Mouse (Mus musculus): Measurements from ENCODE around the gene Creg1. TPM values are rescaled to one million over a fixed set of nuclear protein-coding genes. Genes with fewer than 3 reads are reported as not detected.

Creg1 gene
- total and polyA plus RNA-seq, 2 experiments from 2014 or later: 22.7 to 42.3 TPM

DNA sequence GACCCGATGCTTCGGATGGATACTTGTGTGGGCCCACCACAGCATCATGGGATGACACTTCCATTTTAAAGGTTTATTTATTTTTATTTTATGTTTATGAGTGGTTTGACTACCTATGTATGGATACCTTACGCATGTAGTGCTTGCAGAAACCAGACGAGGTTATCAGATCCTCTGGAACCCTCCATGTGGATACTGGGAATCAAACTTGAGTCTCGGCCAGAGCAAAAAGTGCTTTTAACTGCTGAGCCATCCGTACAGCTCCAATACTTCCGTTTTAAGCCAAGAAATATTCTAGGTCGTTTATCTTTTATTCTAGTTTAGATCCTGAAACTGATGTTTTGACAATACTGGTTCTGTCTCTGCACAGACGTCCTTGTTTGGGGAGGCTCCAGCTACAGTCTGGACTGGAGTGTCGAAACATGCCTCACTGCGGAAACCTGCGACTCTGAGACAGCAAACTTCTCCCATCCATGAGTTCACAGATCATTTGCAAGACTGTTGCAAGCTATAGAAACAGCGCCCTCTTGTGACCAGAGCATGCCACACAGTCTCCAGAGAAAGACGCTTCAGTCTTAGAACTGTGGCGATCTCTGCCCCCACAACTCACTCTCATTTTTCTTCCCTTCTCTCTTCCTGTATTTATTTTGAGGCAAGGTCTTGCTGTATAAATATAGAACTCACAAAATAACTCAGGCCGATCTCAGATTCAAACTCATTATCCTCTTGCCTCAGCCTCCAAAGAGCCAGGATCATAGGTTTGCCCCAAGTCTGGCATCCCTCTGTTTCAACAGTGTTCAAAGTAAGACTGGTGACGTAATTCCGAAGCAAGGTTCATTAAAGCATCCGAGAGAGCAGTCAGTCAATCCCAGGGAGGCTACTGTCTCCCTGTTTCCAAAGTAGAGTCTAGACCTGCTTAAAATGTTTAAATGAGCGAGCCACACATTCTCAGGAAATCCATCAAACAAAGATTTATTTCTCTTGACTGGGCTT lies 27.4 kb upstream of the Creg1 start:
- Histone ChIP-seq H3K4me2 (ENCODE audit: low read depth) (peak overlapping the region; percentile 18; the same call in 1 of the 2 replicates), H3K4me1 (ENCODE audit: insufficient read depth) (no peaks in the 10 kb centered on the region), H3K36me3 (ENCODE audit: insufficient read depth) (no peaks in the 10 kb centered on the region), H3K4me3 (ENCODE audit: low read depth, low read length) (no peak overlapping the region), H3K27ac (ENCODE audit: low read depth, low read length) (no peak overlapping the region), H3K9ac (no peak overlapping the region), H3K27me3 (ENCODE audit: insufficient read depth, low read length) (no peaks in the 10 kb centered on the region), H3K9me3 (ENCODE audit: low read length) (no peaks in the 10 kb centered on the region)
- WGBS: 30% methylated on average over 20 of the region's 20 CpGs
- ATAC-seq: peak; percentile 93
- DNase-seq: peak; percentile 92
- TF ChIP-seq CTCF (IDR thresholded peaks at IDR 0.05; ENCODE audit: low read depth): peak; percentile 97

DNA sequence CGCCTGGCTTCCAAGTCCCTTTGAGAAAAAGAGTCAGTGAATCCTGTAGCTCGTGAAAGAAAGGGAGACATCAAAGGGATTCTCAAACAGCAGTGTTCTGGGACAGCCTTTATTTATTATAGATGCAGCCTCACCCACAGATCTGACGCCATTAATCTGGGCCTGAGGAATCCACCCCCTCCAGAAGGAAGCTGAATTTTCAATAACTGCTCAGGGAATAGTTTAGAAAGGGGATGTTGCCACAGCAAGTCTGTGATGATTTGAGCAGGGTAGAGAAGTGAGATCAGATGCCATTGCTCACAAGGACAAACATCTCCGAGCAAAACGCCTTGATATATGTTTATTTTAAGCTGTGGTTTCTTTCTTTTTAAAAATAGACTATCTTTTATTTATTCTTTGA lies 26.1 kb upstream of the Creg1 start:
- 45% methylated on average over 5 of the region's 5 CpGs for WGBS
- TF ChIP-seq CTCF (IDR thresholded peaks at IDR 0.05; ENCODE audit: low read depth): no peak
- Histone ChIP-seq H3K27ac (ENCODE audit: low read depth, low read length) (no peak overlapping the region), H3K4me3 (ENCODE audit: low read depth, low read length) (no peak overlapping the region), H3K36me3 (ENCODE audit: insufficient read depth) (no peaks in the 10 kb centered on the region), H3K9me3 (ENCODE audit: low read length) (no peaks in the 10 kb centered on the region), H3K9ac (no peak overlapping the region), H3K4me1 (ENCODE audit: insufficient read depth) (no peaks in the 10 kb centered on the region), H3K27me3 (ENCODE audit: insufficient read depth, low read length) (no peaks in the 10 kb centered on the region), H3K4me2 (ENCODE audit: low read depth) (no peak overlapping the region)
- ATAC-seq (no peak), DNase-seq (no peak)

- H3K4me1 ChIP-seq (ENCODE audit: insufficient read depth): no peaks in the 10 kb centered on the region
- TF ChIP-seq CTCF (IDR thresholded peaks at IDR 0.05; ENCODE audit: low read depth): no peak
- no peaks in the 10 kb centered on the region for H3K9me3 ChIP-seq (ENCODE audit: low read length)
- H3K4me2 ChIP-seq (ENCODE audit: low read depth): no peak overlapping the region
- no peak overlapping the region for H3K27ac ChIP-seq (ENCODE audit: low read depth, low read length)
- no peak for DNase-seq
- H3K36me3 ChIP-seq (ENCODE audit: insufficient read depth): no peaks in the 10 kb centered on the region
- H3K4me3 ChIP-seq (ENCODE audit: low read depth, low read length): no peak overlapping the region
- 39% methylated on average over 3 of the region's 3 CpGs for WGBS
- H3K9ac ChIP-seq: no peak overlapping the region
- H3K27me3 ChIP-seq (ENCODE audit: insufficient read depth, low read length): no peaks in the 10 kb centered on the region
- no peak for ATAC-seq
Measured at GRCm38 (mm10) chr1:165737867-165738266, 25.7 kb upstream of the Creg1 start.

DNA sequence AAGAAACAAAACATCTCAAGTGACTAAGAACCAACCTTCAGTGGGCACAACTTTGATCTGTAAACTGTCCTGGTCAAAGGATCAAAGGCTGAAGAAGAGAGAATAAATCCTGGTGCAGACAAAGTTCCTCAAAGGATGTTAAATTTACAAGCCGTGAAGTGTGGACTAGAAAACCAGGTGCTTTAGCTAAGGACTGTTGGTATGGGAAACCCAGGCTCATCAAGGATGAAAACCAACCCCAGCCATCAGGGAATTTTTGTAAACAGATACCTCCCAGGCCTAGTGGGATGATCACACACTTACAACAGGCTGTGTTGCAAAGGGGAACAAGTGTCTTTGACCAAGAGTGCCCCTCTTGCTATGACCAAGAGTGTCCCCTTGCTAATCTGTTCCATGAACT lies 24.6 kb upstream of the Creg1 start:
- no peak for DNase-seq
- no peak for ATAC-seq
- Histone ChIP-seq H3K9ac (no peak overlapping the region), H3K36me3 (ENCODE audit: insufficient read depth) (no peaks in the 10 kb centered on the region), H3K9me3 (ENCODE audit: low read length) (no peaks in the 10 kb centered on the region), H3K4me3 (ENCODE audit: low read depth, low read length) (no peak overlapping the region), H3K4me1 (ENCODE audit: insufficient read depth) (no peaks in the 10 kb centered on the region), H3K27ac (ENCODE audit: low read depth, low read length) (no peak overlapping the region), H3K4me2 (ENCODE audit: low read depth) (no peak overlapping the region), H3K27me3 (ENCODE audit: insufficient read depth, low read length) (no peaks in the 10 kb centered on the region)
- WGBS: 83% methylated on average over 1 of the region's 1 CpGs
- TF ChIP-seq CTCF (IDR thresholded peaks at IDR 0.05; ENCODE audit: low read depth): no peak

DNA sequence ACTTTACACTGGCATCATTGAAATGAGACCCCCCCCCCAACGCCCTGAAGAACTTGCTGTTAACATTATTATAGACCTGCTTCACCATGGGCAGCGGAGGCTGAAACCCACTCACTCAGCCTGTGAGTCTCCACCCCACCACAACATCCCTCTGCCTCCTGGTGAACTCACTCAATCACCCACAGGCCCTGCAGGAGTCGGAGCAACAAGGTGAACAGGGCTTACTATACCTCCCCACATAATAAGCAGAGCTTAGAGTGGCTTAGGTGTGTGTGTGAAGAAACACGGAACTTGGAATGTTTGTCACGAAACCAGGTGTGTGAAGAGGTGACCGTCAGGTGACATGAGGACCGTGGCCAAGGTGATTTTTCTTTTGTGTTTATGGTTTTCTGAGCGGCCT lies 21.6 kb upstream of the Creg1 start:
- Histone ChIP-seq H3K36me3 (ENCODE audit: insufficient read depth) (no peaks in the 10 kb centered on the region), H3K9me3 (ENCODE audit: low read length) (no peaks in the 10 kb centered on the region), H3K27ac (ENCODE audit: low read depth, low read length) (no peak overlapping the region), H3K4me1 (ENCODE audit: insufficient read depth) (no peaks in the 10 kb centered on the region), H3K4me2 (ENCODE audit: low read depth) (no peak overlapping the region), H3K27me3 (ENCODE audit: insufficient read depth, low read length) (no peaks in the 10 kb centered on the region), H3K4me3 (ENCODE audit: low read depth, low read length) (no peak overlapping the region), H3K9ac (no peak overlapping the region)
- 88% methylated on average over 8 of the region's 8 CpGs for WGBS
- ATAC-seq (no peak), DNase-seq (no peak)
- TF ChIP-seq CTCF (IDR thresholded peaks at IDR 0.05; ENCODE audit: low read depth): no peak

- ATAC-seq (no peak), DNase-seq (no peak)
- 59% methylated on average over 11 of the region's 11 CpGs for WGBS
- Histone ChIP-seq H3K36me3 (ENCODE audit: insufficient read depth) (no peaks in the 10 kb centered on the region), H3K4me2 (ENCODE audit: low read depth) (no peak overlapping the region), H3K27ac (ENCODE audit: low read depth, low read length) (no peak overlapping the region), H3K27me3 (ENCODE audit: insufficient read depth, low read length) (no peaks in the 10 kb centered on the region), H3K4me1 (ENCODE audit: insufficient read depth) (no peaks in the 10 kb centered on the region), H3K9me3 (ENCODE audit: low read length) (no peaks in the 10 kb centered on the region), H3K9ac (no peak overlapping the region), H3K4me3 (ENCODE audit: low read depth, low read length) (no peak overlapping the region)
- TF ChIP-seq CTCF (IDR thresholded peaks at IDR 0.05; ENCODE audit: low read depth): no peak
Measured at GRCm38 (mm10) chr1:165748053-165748452, 15.5 kb upstream of the Creg1 start.

DNA sequence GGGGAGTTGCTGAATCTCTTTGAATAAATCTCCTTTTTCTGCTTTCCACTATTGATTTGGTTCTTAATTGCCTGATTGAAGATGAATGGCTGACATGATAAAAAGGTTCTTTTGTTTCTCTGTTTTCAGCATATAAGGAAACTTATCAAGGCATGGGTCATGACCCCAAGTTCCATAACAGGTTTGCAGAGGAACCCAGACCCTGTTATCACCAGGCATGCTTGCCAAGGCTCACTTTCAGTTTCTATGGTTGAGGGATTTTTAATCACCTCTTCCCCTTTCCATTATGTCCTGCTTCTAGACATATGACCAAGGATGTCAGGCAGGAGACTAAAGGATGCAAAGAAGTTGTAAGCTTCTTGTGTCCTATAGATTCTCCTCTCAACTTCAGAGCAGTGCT lies 12.4 kb upstream of the Creg1 start:
- no peaks in the 10 kb centered on the region for H3K27me3 ChIP-seq (ENCODE audit: insufficient read depth, low read length)
- H3K4me1 ChIP-seq (ENCODE audit: insufficient read depth): no peaks in the 10 kb centered on the region
- no peak overlapping the region for H3K4me2 ChIP-seq (ENCODE audit: low read depth)
- ATAC-seq: no peak
- no peaks in the 10 kb centered on the region for H3K9me3 ChIP-seq (ENCODE audit: low read length)
- no peak overlapping the region for H3K27ac ChIP-seq (ENCODE audit: low read depth, low read length)
- no peak overlapping the region for H3K4me3 ChIP-seq (ENCODE audit: low read depth, low read length)
- no peak overlapping the region for H3K9ac ChIP-seq
- no peak for DNase-seq
- no peaks in the 10 kb centered on the region for H3K36me3 ChIP-seq (ENCODE audit: insufficient read depth)
- TF ChIP-seq CTCF (IDR thresholded peaks at IDR 0.05; ENCODE audit: low read depth): no peak
